9 mouse cellular contexts compared by ENCODE assay signal in the genomic region with DNA sequence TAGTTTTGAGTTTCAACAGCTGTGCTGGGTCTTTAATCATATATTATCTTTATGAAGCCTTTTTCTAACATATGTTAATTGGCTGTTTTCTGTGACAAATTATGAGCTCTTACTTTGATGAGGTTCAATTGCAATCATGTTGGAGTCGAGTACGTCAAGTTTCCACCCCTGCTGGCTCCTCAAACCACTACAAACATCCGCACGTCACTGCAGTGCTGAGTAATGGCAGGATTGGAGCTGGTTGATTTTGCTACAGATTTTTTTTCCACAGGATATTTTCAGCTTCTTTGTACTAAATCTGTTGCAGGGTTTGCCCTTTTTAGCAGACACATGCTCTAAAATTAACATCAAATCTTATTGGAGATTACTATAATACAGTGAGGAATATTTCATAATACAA.
DNase-seq lines count a peak whose midpoint lies in the region; ATAC-seq lines count a peak whose summit lies in the region.
"Had no signal": no experiment of that assay in that cellular context is flagged by ENCODE, and none has a peak within 500 bp of the region (broad histone marks: within the 10 kb centered on the region; RNA-seq: fewer than 3 reads in every experiment).

No protein-coding gene starts in this region.

- no peak overlapping the region for H3K4me3 ChIP-seq in forebrain, embryonic 14.5 days (ENCODE audit: low read depth, low read length)
- no peak overlapping the region for H3K4me3 ChIP-seq in forebrain, embryonic 13.5 days
- no peak overlapping the region for H3K4me3 ChIP-seq in hindbrain, embryonic 12.5 days

- no peaks in the 10 kb centered on the region for H3K9me3 ChIP-seq in forebrain, embryonic 14.5 days (replicated peaks; ENCODE audit: control insufficient read depth, low read length)
- no peaks in the 10 kb centered on the region for H3K9me3 ChIP-seq in forebrain, embryonic 13.5 days (replicated peaks)
- H3K9me3 ChIP-seq in hindbrain, embryonic 12.5 days (replicated peaks): no peaks in the 10 kb centered on the region

- peak; percentile 49; the same call in 1 of the 2 replicates for ATAC-seq in forebrain, embryonic 14.5 days
- ATAC-seq in forebrain, embryonic 13.5 days: no peak
- no peak for ATAC-seq in hindbrain, embryonic 12.5 days (ENCODE audit: low FRiP score)

- no peak overlapping the region for H3K4me2 ChIP-seq in forebrain, embryonic 14.5 days (ENCODE audit: low read length)
- H3K4me2 ChIP-seq in forebrain, embryonic 13.5 days: no peak overlapping the region
- H3K4me2 ChIP-seq in hindbrain, embryonic 12.5 days (replicated peaks): no peak overlapping the region

- H3K27ac ChIP-seq in forebrain, embryonic 14.5 days (ENCODE audit: low read depth, low read length): no peak overlapping the region
- no peak overlapping the region for H3K27ac ChIP-seq in forebrain, embryonic 13.5 days
- H3K27ac ChIP-seq in hindbrain, embryonic 12.5 days: no peak overlapping the region

- no peaks in the 10 kb centered on the region for H3K36me3 ChIP-seq in forebrain, embryonic 14.5 days (ENCODE audit: control insufficient read depth, insufficient read depth, low read length)
- H3K36me3 ChIP-seq in forebrain, embryonic 13.5 days (ENCODE audit: poor library complexity, severe bottlenecking): no peaks in the 10 kb centered on the region
- H3K36me3 ChIP-seq in hindbrain, embryonic 12.5 days: no peaks in the 10 kb centered on the region

- no peak overlapping the region for H3K9ac ChIP-seq in forebrain, embryonic 14.5 days (ENCODE audit: low read length)
- H3K9ac ChIP-seq in forebrain, embryonic 13.5 days: no peak overlapping the region
- no peak overlapping the region for H3K9ac ChIP-seq in hindbrain, embryonic 12.5 days

- H3K27me3 ChIP-seq in forebrain, embryonic 14.5 days (replicated peaks; ENCODE audit: control insufficient read depth, insufficient read depth, low read length): no peaks in the 10 kb centered on the region
- H3K27me3 ChIP-seq in forebrain, embryonic 13.5 days: no peaks in the 10 kb centered on the region
- no peaks in the 10 kb centered on the region for H3K27me3 ChIP-seq in hindbrain, embryonic 12.5 days

- H3K4me1 ChIP-seq in forebrain, embryonic 14.5 days (ENCODE audit: control insufficient read depth, insufficient read depth, low read length): peaks cover 10% of the 10 kb centered on the region; the same call in 1 of the 2 replicates
- H3K4me1 ChIP-seq in forebrain, embryonic 13.5 days: peaks cover 28% of the 10 kb centered on the region
- 0 out of 2 replicates have a peak, but pooled peaks cover 3% of the 10 kb centered on the region for H3K4me1 ChIP-seq in hindbrain, embryonic 12.5 days

- WGBS in forebrain, embryonic 14.5 days: 53% methylated on average over 4 of the region's 4 CpGs
- WGBS in forebrain, embryonic 13.5 days: 66% methylated on average over 4 of the region's 4 CpGs
- WGBS in hindbrain, embryonic 12.5 days: 56% methylated on average over 4 of the region's 4 CpGs

- DNase-seq in forebrain, embryonic 14.5 days (ENCODE audit: low spot score): peak; percentile 61
- peak; percentile 5 for DNase-seq in thymus, postnatal 0 days (ENCODE audit: low spot score)
- no peak for DNase-seq in thymus, adult 18-20 months
- peak; percentile 46 for DNase-seq in kidney, postnatal 10 days
- no peak for DNase-seq in urinary bladder, postnatal 14 days (ENCODE audit: low spot score)
- DNase-seq in urinary bladder, postnatal 4 days (ENCODE audit: low spot score in 2 of 2): no peak
- DNase-seq: embryo, embryonic 11 days had no signal

Comparison
In these comparisons a context has a peak if more than half of its experiments do, and no peak if none do; other contexts are left out.
1. DNase-seq: peak in forebrain, embryonic 14.5 days (single experiment), thymus, postnatal 0 days (single experiment) and kidney, postnatal 10 days (single experiment); none in thymus, adult 18-20 months (0 of 2), urinary bladder, postnatal 14 days (single experiment) and urinary bladder, postnatal 4 days (0 of 2).